Mouse (Mus musculus): ENCODE measurements around the gene Cth.

Cth gene

DNA sequence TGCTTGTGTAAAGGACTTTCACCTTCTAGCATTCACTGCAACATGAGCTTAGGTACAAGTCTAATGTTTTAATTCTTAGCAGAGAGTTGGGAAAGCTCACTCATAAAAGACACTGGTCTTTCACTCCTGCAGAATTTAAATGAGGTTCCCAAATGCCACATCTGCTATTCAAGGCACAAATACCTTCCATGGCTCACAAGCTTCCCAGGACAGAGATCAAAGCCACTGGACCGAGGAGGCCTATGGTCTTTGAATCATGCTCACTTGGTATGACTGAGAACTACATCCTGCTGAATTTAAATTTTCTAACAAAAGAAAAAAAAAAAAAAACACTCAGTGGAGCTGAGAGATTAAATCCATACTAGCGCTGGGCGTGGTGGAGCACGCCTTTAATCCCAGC, 8.5 kb downstream of the Cth start:
- DNase-seq (ENCODE audit: extremely low read depth, low read depth, low spot score), result no peak

- peak; percentile 68 for DNase-seq (ENCODE audit: extremely low read depth, low read depth, low spot score)
Measured at GRCm38 (mm10) chr3:157912155-157912554, 12.7 kb downstream of the Cth start.

DNA sequence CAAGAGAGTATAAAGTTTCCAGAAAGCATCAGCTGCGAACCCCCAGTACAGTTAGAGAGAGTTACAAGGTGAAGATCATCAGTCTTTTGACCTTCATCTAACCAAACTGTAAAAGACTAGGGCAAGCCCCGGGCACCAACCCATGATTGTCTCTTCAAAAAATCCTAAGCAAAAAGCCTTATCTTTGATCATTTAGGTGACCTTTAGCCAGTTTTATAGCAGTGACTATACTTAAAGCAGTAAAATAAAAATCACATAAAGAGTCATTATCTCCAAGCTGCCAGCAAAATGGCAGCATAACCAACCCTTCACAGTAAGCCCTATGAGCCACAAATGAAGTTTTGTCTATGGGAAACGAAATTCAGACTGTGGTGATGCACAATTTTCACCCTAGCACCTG, 14.6 kb downstream of the Cth start:
- no peak for DNase-seq (ENCODE audit: extremely low read depth, low read depth, low spot score)

DNA sequence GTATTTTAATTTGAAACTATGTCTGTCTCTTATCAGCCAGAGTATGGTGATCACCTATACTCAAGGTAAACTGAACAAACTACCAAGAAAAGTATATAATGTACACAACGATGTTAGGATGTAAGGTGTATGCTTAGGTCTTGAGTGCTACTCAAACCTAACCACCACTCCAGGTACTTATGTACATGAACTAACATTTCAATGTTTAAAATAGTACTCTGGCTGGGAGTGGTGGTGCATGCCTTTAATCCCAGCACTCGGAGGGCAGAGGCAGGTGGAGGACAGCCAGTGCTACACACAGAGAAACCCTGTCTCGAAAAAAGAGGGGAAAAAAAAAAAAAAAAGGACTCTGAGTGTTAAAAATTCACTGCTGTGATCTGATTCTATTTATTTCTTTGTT, 16.7 kb downstream of the Cth start:
- no peak for DNase-seq (ENCODE audit: extremely low read depth, low read depth, low spot score)

DNA sequence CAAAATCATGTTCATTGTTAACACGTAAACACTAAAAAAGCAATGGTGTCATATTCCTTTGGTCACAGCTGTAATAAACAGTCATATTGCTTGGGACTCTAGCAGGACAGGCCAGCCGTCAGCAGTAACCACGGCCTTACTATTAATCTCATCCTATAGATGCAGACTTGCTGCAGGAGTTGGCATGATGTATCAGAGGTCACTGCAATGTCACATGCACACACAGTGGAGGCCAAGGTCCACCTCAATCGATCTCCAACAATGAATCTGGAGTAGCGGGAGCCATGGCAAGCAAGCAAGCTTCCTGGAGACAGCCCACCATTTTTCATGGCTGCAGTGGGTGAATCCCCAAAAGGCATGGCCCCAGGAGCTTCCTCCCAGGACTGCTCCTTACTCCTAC, 23.2 kb downstream of the Cth start:
- DNase-seq (ENCODE audit: extremely low read depth, low read depth, low spot score), result no peak

GRCm38 (mm10) chr3:157899986-157900385, 24.9 kb downstream of the Cth start:
- no peak for DNase-seq (ENCODE audit: extremely low read depth, low read depth, low spot score)

- no peak for DNase-seq (ENCODE audit: extremely low read depth, low read depth, low spot score)
Measured at GRCm38 (mm10) chr3:157897645-157898044, 27.2 kb downstream of the Cth start.

DNA sequence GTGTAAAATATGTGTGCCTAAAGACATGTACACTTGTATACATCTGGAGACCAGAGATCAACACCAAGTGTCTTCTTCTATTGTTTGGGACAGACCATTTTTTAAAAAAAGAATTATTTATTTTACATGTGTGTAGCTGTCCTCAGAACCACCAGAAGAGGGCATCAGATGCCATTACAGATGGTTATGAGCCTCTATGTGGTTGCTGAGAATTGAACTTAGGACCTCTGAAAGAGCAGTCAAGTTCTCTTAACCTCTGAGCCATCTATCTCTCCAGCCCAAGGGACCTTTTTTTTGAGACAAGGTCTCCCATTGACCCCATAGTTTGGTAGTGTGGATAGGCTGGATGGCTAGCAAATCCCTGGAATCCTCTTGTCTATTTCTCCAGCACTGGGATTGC, 33.1 kb downstream of the Cth start:
- DNase-seq (ENCODE audit: extremely low read depth, low read depth, low spot score), result no peak

DNA sequence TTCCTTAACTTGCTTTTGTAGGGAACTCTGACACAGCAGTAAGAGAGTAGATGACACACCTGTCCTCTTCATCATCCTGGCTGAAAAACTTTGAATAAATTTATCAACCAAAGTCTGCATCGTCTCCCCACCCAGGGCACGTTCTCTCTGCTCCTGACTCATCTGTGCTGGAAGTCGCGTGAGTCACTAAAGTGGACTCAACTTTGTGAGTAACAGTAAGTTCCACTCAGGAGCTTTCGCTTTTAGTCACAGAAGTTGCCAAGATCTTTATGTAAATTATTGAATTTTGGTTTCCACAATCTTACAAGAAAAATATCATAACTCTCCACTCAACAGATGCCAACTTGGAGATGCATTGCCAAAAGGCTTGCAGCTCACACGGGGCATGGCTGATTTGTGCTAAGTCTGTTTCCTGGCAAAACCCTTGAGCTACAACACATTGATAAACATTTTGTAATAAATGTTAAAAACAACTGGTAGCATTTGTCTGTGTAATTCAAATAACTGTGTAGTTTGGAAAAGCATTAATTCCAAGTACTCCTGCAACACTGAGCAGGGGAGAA, 40.7 kb downstream of the Cth start:
- DNase-seq (ENCODE audit: extremely low read depth, low read depth, low spot score), result no peak

DNA sequence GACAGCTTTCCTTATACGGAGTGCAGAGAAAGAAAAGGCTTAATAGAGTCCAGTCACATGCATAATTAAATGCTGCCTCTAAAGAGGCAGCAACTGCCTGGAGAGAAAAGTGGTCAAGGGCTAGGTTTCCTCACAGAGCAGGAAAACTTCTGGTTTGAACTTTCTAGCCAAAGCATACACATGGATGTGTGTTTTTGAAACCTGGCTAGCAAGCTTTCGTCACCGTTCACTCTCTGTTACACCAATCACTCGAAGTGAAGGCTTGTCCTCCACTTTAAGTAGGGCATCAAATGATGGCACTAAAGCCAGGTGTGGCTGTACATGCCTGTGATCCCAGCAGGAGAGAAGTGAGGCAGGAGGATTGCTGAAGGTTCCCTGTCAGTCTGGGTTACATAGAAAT, 41.8 kb downstream of the Cth start:
- DNase-seq (ENCODE audit: extremely low read depth, low read depth, low spot score), result no peak

GRCm38 (mm10) chr3:157881992-157882391, 42.9 kb downstream of the Cth start:
- no peak for DNase-seq (ENCODE audit: extremely low read depth, low read depth, low spot score)

- DNase-seq (ENCODE audit: extremely low read depth, low read depth, low spot score), result no peak
Measured at GRCm38 (mm10) chr3:157880983-157881382, 43.9 kb downstream of the Cth start.

- no peak for DNase-seq (ENCODE audit: extremely low read depth, low read depth, low spot score)
Measured at GRCm38 (mm10) chr3:157877847-157878246, 47.0 kb downstream of the Cth start.

DNA sequence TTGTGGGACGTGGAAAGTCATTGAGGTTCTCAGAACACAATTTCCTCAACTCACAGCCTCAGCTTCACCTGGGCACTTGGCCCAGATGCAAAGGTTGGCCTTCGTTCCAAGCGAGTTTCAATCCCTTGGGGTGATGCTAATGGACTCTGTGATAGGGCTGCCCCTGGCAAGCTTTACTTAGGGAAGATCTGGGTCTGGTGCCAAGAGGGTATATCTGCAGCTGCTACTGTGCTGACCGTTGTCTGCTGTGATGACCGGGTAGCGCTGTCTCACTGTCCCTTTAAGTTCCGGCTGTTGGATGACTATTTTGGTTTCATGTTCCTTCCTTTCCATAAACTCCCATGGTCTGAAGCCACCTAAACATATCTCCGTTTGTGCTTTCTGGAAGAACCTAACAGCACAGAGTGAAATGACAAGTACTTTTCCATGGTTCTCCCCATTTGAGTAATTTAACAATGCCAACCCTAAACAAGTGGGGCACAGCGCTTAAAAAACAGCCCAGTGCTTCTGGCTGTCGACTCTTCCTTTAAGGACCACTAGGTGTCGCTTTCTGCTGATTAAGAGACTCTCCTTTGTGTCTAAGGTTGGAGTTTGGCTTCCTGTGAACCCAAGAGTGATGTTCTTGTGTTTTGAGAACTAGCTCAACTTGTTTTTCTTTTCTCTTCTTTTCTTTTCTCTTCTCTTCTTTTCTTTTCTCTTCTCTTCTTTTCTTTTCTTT, 48.3 kb downstream of the Cth start:
- no peak for DNase-seq (ENCODE audit: extremely low read depth, low read depth, low spot score)

- no peak for DNase-seq (ENCODE audit: extremely low read depth, low read depth, low spot score)
Measured at GRCm38 (mm10) chr3:157872897-157873296, 52.0 kb downstream of the Cth start.

GRCm38 (mm10) chr3:157867836-157868235, 57.0 kb downstream of the Cth start:
- DNase-seq (ENCODE audit: extremely low read depth, low read depth, low spot score), result no peak

DNA sequence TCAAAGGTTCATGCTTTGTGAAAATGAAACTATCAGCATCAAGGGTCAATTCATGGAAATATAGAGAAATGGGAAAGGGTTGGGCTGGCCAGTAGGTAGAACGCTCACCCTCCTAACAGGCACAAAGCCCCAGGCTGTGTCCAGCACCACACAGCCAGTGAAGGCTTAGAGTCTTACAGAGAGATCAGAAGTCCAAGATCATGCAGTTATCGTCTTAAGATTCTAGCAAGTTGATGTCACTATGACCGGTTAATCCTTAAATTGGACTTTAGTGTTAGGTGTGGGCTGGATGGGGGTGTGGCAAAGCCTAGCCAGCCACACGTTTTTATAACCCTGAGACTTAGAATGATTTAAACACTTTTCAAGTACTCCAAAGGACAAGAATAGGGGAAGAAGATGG, 58.6 kb downstream of the Cth start:
- DNase-seq (ENCODE audit: extremely low read depth, low read depth, low spot score), result no peak

- DNase-seq (ENCODE audit: extremely low read depth, low read depth, low spot score), result no peak
Measured at GRCm38 (mm10) chr3:157865848-157866247, 59.0 kb downstream of the Cth start.

GRCm38 (mm10) chr3:157865431-157865830, 59.4 kb downstream of the Cth start:
- DNase-seq (ENCODE audit: extremely low read depth, low read depth, low spot score), result no peak

DNA sequence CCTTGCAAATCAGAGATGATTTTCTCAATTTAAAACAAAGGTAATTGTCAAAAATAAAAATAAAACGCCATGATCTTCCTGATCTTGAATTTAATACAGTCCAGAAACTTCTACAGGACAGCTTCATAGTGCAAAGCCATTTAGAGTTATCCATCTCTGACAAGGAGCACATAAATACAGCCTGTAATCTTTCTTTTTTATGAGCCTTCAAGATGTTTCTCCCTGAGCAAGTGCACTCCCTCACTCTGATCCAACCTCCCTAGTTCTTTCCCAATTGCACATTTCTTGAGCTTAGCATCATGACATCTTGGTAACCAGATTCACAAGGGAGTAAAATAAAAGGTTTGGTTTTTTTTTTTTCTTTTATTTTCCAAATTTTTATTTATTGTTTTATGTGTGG, 72.1 kb downstream of the Cth start:
- DNase-seq (ENCODE audit: extremely low read depth, low read depth, low spot score), result no peak

DNA sequence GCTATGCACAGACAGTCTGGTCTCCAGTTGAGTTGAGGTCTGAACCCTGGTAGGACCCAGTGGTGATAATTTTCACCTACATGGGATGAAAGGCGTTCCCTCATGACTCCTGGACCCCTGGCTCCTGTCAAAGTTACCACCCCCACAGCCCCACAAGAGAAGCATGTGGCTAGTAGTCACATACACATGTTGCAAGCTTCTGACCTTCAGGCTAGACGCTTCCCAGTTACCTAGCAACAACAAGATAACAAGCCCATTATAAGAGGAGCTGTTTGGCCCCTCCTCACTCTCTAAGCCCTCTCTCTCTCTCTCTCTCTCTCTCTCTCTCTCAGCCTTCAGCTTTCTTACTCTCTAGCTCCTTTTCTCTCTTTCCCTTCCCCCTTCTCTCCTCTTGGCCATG, 76.4 kb downstream of the Cth start:
- no peak for DNase-seq (ENCODE audit: extremely low read depth, low read depth, low spot score)

DNA sequence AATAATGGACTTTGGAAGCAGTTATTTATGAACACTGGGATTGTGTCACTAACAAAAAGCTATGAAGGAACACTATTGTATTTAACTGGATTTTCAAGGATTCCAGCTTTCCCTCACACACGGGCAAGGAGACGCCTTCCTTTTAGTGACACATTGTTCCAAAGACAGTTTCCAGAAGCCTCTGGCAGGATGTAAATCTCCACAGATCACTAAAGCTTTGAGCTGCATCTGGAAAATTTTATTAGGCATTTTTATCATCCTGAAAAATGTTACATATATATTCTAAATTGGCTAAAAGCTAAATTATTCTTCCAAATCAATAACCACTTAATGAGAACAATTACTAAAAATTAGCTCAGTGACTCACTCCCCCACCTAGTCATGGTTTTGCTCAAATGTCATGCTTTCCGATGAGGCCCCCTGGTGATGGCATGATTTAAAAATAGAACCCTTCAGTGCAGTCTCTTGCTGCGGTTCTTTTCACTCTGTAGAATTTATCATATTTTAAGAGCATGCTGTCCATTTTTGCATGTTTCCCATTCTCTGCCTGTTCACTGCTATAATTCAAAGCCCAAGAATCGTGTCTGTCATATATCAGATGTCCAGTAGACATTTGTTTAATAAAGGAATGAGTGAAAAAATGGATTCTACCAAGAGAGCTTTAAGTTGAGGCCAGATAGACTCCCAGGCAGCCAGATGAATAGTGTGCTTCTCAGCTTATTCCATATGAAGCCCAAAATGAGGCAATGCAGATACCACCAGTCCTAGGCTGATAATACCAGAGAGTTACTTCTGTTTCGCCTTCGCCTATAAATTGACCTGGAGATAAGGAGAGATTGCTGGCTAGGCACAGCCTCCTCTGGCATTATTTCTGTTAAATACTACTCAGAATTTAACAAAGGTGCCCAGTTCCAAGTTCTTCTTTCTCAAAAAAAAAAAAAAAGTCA, 77.3 kb downstream of the Cth start:
- no peak for DNase-seq (ENCODE audit: extremely low read depth, low read depth, low spot score)

Data from fat pad, adult 2 months (tissue).